Mouse (Mus musculus) cerebellum, adult 9-10 months (tissue): ENCODE measurements at regions not wholly inside any gene's neighbourhood (a gene's known extent, or its start where the extent isn't known, plus 50 kb on each side); places are given as distances from the start of the nearest gene placed in this dataset.

Source experiments
- DNase-seq: peaks from one replicate; pipeline ENCODE4 v3.0.0; 2022

GRCm38 (mm10) chr9:32005348-32005747 lies 92.1 kb upstream of the Barx2 start:
- no peak for DNase-seq

GRCm38 (mm10) chr9:32006350-32006749 lies 93.1 kb upstream of the Barx2 start:
- peak; percentile 93 for DNase-seq

- no peak for DNase-seq
Observed at GRCm38 (mm10) chr9:32010953-32011770, 97.9 kb upstream of the Barx2 start.

GRCm38 (mm10) chr9:32016286-32016685 lies 99.7 kb upstream of the Arhgap32 start:
- DNase-seq: peak; percentile 31

- no peak for DNase-seq
Observed at GRCm38 (mm10) chr9:32018020-32018419, 97.9 kb upstream of the Arhgap32 start.

GRCm38 (mm10) chr9:32019786-32020185 lies 96.2 kb upstream of the Arhgap32 start:
- DNase-seq: no peak

GRCm38 (mm10) chr9:32020942-32021731 lies 94.8 kb upstream of the Arhgap32 start:
- no peak for DNase-seq

- DNase-seq: no peak
Observed at GRCm38 (mm10) chr9:32021755-32022154, 94.2 kb upstream of the Arhgap32 start.

- no peak for DNase-seq
Observed at GRCm38 (mm10) chr9:32022996-32023395, 92.9 kb upstream of the Arhgap32 start.

GRCm38 (mm10) chr9:32024767-32025166 lies 91.2 kb upstream of the Arhgap32 start:
- no peak for DNase-seq

- DNase-seq: no peak
Observed at GRCm38 (mm10) chr9:32027962-32028361, 88.0 kb upstream of the Arhgap32 start.

- DNase-seq: no peak
Observed at GRCm38 (mm10) chr9:32029001-32029400, 86.9 kb upstream of the Arhgap32 start.

GRCm38 (mm10) chr9:32029786-32030185 lies 86.2 kb upstream of the Arhgap32 start:
- no peak for DNase-seq

- DNase-seq: no peak
Observed at GRCm38 (mm10) chr9:32030203-32030602, 85.7 kb upstream of the Arhgap32 start.

- DNase-seq: peak; percentile 34
Observed at GRCm38 (mm10) chr9:32031950-32032453, 83.9 kb upstream of the Arhgap32 start.

GRCm38 (mm10) chr9:32032521-32033185 lies 83.3 kb upstream of the Arhgap32 start:
- no peak for DNase-seq

GRCm38 (mm10) chr9:32033937-32034336 lies 82.0 kb upstream of the Arhgap32 start:
- DNase-seq: no peak

- no peak for DNase-seq
Observed at GRCm38 (mm10) chr9:32039999-32040398, 75.9 kb upstream of the Arhgap32 start.

- DNase-seq: no peak
Observed at GRCm38 (mm10) chr9:32043344-32043743, 72.6 kb upstream of the Arhgap32 start.

- DNase-seq: no peak
Observed at GRCm38 (mm10) chr9:32046791-32047190, 69.1 kb upstream of the Arhgap32 start.

- no peak for DNase-seq
Observed at GRCm38 (mm10) chr9:32048941-32049340, 67.0 kb upstream of the Arhgap32 start.

GRCm38 (mm10) chr9:32049546-32049945 lies 66.4 kb upstream of the Arhgap32 start:
- DNase-seq: no peak

- DNase-seq: no peak
Observed at GRCm38 (mm10) chr9:32053886-32054615, 61.9 kb upstream of the Arhgap32 start.
